Mouse (Mus musculus): ENCODE data around the gene Kctd20. TPM values are rescaled to one million over a fixed set of nuclear protein-coding genes. Genes with fewer than 3 reads are reported as not detected.

Kctd20 gene
- polyA plus RNA-seq, 1 experiment: 41.6 TPM

Other genes starting within 250 kb of the Kctd20 start
- gene AC170998.1, start 225.9 kb upstream of the Kctd20 start, polyA plus RNA-seq (2012; rRNA removed): 0.34 and 1.1 TPM in 2 replicates
- gene Mapk13, start 182.7 kb upstream of the Kctd20 start, polyA plus RNA-seq (2012; rRNA removed): 32.7 and 42.8 TPM in 2 replicates
- 33.3 and 34.0 TPM in 2 replicates for gene Brpf3, start 150.9 kb upstream of the Kctd20 start, polyA plus RNA-seq (2012; rRNA removed)
- gene Pnpla1, start 93.5 kb upstream of the Kctd20 start, polyA plus RNA-seq (2012; rRNA removed): 0.01 TPM in 1 of 2 replicates, not detected in the other
- 0.14 and 0.29 TPM in 2 replicates for gene 4930539E08Rik, start 36.6 kb upstream of the Kctd20 start, polyA plus RNA-seq (2012; rRNA removed)
- not detected in 2 replicates for gene Pxt1, start 8.1 kb upstream of the Kctd20 start, polyA plus RNA-seq (2012; rRNA removed)
- 81.3 and 97.5 TPM in 2 replicates for gene Stk38, start 56.0 kb downstream of the Kctd20 start, polyA plus RNA-seq (2012; rRNA removed)
- 139 and 169 TPM in 2 replicates for gene Srsf3, start 80.7 kb downstream of the Kctd20 start, polyA plus RNA-seq (2012; rRNA removed)
- 39.8 and 42.3 TPM in 2 replicates for gene Cdkn1a, start 139.0 kb downstream of the Kctd20 start, polyA plus RNA-seq (2012; rRNA removed)
- 1.5 and 1.9 TPM in 2 replicates for gene Rab44, start 162.2 kb downstream of the Kctd20 start, polyA plus RNA-seq (2012; rRNA removed)

All from urinary bladder, adult 2 months (tissue).